Mouse (Mus musculus) heart, embryonic 14.5 days (tissue): ENCODE measurements around the gene Fate1. TPM values are rescaled to one million over a fixed set of nuclear protein-coding genes. Genes with fewer than 3 reads are reported as not detected.

Experiments
- ATAC-seq: fragments of 200-750 bp; cut with Nextera tagmentation; 2 replicates; pipeline ENCODE4 v1.8.0; 2017; ENCODE audit warnings: low read depth, moderate TSS enrichment; ENCODE audit not compliant: insufficient number of reproducible peaks, insufficient read depth, low FRiP score
- H3K27ac ChIP-seq, 2 experiments: fragments of 200-500 bp in 1 of 2; fragments of 300-500 bp in 1 of 2; sonication (generic) in 1 of 2; replicated peaks in 1 of 2; 2 replicates each; pipeline ENCODE4 v1.5.1; 2012 to 2014; ENCODE audit warnings: low read depth in 2 of 2, low read length in 2 of 2, control low read depth in 1 of 2, mild to moderate bottlenecking in 1 of 2, mixed read lengths in 1 of 2; ENCODE audit not compliant: control insufficient read depth in 1 of 2, insufficient read depth in 1 of 2
- H3K27me3 ChIP-seq: fragments of 300-500 bp; sonication (generic); 2 replicates; pipeline ENCODE4 v1.6.1; 2014; ENCODE audit warnings: mild to moderate bottlenecking, low read length, control low read depth; ENCODE audit not compliant: control insufficient read depth, insufficient read depth
- H3K36me3 ChIP-seq: fragments of 300-500 bp; sonication (generic); 2 replicates; pipeline ENCODE4 v1.6.1; 2014; ENCODE audit warnings: mild to moderate bottlenecking, control low read depth, low read length, mixed read lengths; ENCODE audit not compliant: control insufficient read depth, insufficient read depth
- H3K4me1 ChIP-seq, 2 experiments: fragments of 200-500 bp in 1 of 2; fragments of 300-500 bp in 1 of 2; sonication (generic) in 1 of 2; 2 replicates each; pipeline ENCODE4 v1.6.1; 2012 to 2014; ENCODE audit warnings: low read length in 2 of 2, control low read depth in 1 of 2, mixed read lengths in 1 of 2; ENCODE audit not compliant: control insufficient read depth in 2 of 2, insufficient read depth in 2 of 2
- H3K4me2 ChIP-seq: fragments of 300-500 bp; sonication (generic); 2 replicates; pipeline ENCODE4 v1.6.1; 2014; ENCODE audit warnings: mild to moderate bottlenecking, low read length
- H3K4me3 ChIP-seq, 2 experiments: fragments of 200-500 bp in 1 of 2; fragments of 300-500 bp in 1 of 2; sonication (generic) in 1 of 2; 2 replicates each; pipeline ENCODE4 v1.5.1; 2012 to 2014; ENCODE audit warnings: low read length in 2 of 2, mild to moderate bottlenecking in 2 of 2, control low read depth in 1 of 2, low read depth in 1 of 2, moderate library complexity in 1 of 2; ENCODE audit not compliant: control insufficient read depth in 1 of 2, insufficient read depth in 1 of 2
- H3K9ac ChIP-seq: fragments of 300-500 bp; sonication (generic); 2 replicates; pipeline ENCODE4 v1.6.1; 2014; ENCODE audit warnings: mild to moderate bottlenecking, low read length
- H3K9me3 ChIP-seq: fragments of 300-500 bp; sonication (generic); 2 replicates; pipeline ENCODE4 v1.6.1; 2016; ENCODE audit warnings: low read length, control low read depth; ENCODE audit not compliant: control insufficient read depth
- WGBS: fragments of 180-500 bp; shearing (Covaris S2); extraction: QIAGEN DNeasy Blood & Tissue Kit; methylation state at CpG from one replicate; pipeline ENCODE4 v1.1.7; 2014; 5-methylcytosine and 5-hydroxymethylcytosine counted together
- polyA plus RNA-seq: library from polyadenylated mRNA; unstranded; fragments of >200 nt; fragmentation: Nextera tagmentation; extraction: Ambion mirVana; gene quantifications from 2 replicates; pipeline ENCODE4 v1.2.1, GENCODE M21; 2014

The Fate1 gene
- polyA plus RNA-seq, 1 experiment from 2014 or later: not detected

DNA sequence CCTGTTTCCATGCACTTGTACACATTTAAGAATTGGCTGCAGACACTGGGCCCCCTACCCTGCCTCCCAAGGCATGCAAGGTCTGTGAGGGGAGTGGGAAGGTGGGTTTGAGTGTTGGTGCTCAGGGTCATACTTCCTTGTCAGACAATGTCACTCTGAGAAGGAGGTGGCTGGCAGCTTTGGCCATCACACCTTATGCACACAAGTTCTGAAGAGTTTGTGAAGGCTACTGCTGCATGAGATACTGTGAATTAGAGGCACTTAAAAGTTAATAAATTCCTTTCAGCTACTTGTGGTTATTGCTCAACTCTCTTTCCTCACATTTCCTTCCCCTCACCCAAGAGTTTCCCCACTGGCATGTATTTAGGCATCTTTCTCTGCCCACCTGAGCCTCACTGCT, 37.1 kb downstream of the Fate1 start:
- Histone ChIP-seq H3K4me2 (no peak overlapping the region), H3K9me3 (no peaks in the 10 kb centered on the region), H3K27me3 (no peaks in the 10 kb centered on the region), H3K36me3 (no peaks in the 10 kb centered on the region), H3K4me1 (no peaks in the 10 kb centered on the region), H3K9ac (no peak overlapping the region), H3K4me3 (no peak overlapping the region), H3K27ac (no peak overlapping the region)
- ATAC-seq: no peak

DNA sequence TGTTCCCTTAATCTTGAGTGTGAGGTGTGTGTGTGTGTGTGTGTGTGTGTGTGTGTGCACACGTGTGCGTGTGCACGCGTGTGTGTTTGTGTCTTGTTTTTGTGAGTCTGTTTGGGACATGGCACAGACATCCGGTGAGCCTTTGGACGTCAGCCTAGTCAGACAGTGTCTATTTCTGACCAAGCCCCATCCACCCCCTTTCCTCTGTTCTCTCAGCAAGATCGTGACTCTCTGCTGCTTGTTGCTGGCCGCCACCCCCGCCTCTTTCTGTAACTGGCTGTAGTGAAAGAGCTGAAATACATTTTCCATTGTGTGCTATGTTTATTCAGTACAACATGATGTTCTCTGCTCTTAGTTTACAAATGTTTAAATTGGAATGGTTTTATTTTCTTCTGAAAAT, 39.5 kb downstream of the Fate1 start:
- Histone ChIP-seq H3K27me3 (no peaks in the 10 kb centered on the region), H3K9me3 (no peaks in the 10 kb centered on the region), H3K9ac (no peak overlapping the region), H3K4me2 (no peak overlapping the region), H3K4me1 (no peaks in the 10 kb centered on the region), H3K36me3 (no peaks in the 10 kb centered on the region), H3K27ac (0 out of 4 replicates have a peak overlapping the region, but pooled peaks of 1 of the 2 experiments have one; percentile 26), H3K4me3 (no peak overlapping the region)
- WGBS: 43% methylated on average over 9 of the region's 9 CpGs
- ATAC-seq: peak; percentile 43; the same call in 1 of the 2 replicates

DNA sequence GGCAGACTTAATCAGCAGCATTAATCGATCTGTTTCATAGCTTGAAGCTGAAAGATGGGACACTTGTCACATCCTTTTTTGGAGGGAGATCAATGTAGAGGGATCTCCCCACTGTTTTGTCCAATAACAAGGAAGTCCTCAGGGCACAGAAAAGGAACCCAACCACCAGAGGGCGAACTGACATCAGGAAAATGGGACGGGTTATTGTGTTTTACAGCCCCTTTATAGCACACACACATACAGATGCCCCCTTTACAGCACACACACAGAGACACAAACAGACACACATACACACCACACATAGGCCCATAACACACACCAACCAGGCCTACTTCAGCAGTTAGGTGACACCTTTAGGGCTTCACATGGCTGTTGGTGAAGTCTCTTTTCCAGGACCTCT, 40.0 kb downstream of the Fate1 start:
- WGBS: 35% methylated on average over 3 of the region's 3 CpGs
- Histone ChIP-seq H3K4me3 (no peak overlapping the region), H3K27ac (no peak overlapping the region; a peak in 1 of 4 replicates), H3K9ac (no peak overlapping the region), H3K4me2 (no peak overlapping the region), H3K36me3 (no peaks in the 10 kb centered on the region), H3K9me3 (no peaks in the 10 kb centered on the region), H3K4me1 (no peaks in the 10 kb centered on the region), H3K27me3 (no peaks in the 10 kb centered on the region)
- no peak for ATAC-seq

GRCm38 (mm10) chrX:72022241-72022640, 49.5 kb downstream of the Fate1 start:
- no peak overlapping the region for H3K9ac ChIP-seq
- WGBS: 83% methylated on average over 1 of the region's 1 CpGs
- H3K36me3 ChIP-seq: no peaks in the 10 kb centered on the region
- H3K4me3 ChIP-seq: no peak overlapping the region
- no peaks in the 10 kb centered on the region for H3K9me3 ChIP-seq
- H3K4me1 ChIP-seq: no peaks in the 10 kb centered on the region
- ATAC-seq: no peak
- no peak overlapping the region for H3K4me2 ChIP-seq
- H3K27ac ChIP-seq: no peak overlapping the region
- H3K27me3 ChIP-seq: no peaks in the 10 kb centered on the region

DNA sequence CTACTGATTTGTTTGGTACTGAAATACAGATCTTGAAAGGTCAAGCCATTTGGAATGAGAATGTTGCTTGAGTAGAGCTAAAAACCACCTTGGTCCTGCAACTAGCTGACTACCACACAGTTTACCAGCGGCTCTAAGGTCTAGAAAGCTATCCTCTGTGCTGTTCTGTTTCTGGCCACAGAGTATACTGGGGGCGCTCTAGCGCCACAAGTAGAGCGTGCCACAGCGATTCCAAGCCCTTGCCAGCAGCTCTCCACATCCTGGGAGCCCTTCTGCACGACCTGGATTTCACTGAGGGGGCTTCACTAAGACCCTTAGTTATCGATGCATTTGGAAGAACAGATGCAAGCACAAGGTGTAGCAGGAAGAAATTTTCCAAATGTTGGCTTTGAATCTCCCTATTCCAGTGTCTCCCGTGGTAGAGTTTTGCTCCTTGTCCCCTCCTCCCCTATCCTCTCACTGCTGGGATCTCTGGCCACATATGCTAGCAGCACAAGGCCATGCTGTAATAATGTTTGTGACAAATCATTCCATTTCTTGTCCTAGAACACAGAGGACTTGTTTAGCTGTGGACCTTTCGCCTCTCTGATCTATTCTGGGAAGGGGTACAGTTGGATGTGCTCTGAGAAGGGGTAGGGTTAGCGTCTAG, 50.1 kb downstream of the Fate1 start:
- H3K27ac ChIP-seq: no peak overlapping the region
- no peaks in the 10 kb centered on the region for H3K4me1 ChIP-seq
- H3K27me3 ChIP-seq: no peaks in the 10 kb centered on the region
- H3K9me3 ChIP-seq: no peaks in the 10 kb centered on the region
- H3K36me3 ChIP-seq: no peaks in the 10 kb centered on the region
- H3K4me2 ChIP-seq: no peak overlapping the region
- 35% methylated on average over 10 of the region's 10 CpGs for WGBS
- H3K9ac ChIP-seq: no peak overlapping the region
- no peak for ATAC-seq
- no peak overlapping the region for H3K4me3 ChIP-seq

- no peaks in the 10 kb centered on the region for H3K27me3 ChIP-seq
- no peaks in the 10 kb centered on the region for H3K9me3 ChIP-seq
- H3K4me2 ChIP-seq: no peak overlapping the region
- no peak overlapping the region for H3K4me3 ChIP-seq
- H3K27ac ChIP-seq: no peak overlapping the region
- H3K4me1 ChIP-seq: no peaks in the 10 kb centered on the region
- no peak overlapping the region for H3K9ac ChIP-seq
- 52% methylated on average over 3 of the region's 3 CpGs for whole genome bisulfite sequencing
- ATAC-seq: no peak
- no peaks in the 10 kb centered on the region for H3K36me3 ChIP-seq
These were observed 50.8 kb downstream of the Fate1 start for GRCm38 (mm10) chrX:72023542-72023941.

Other genes with a start within 250 kb of the Fate1 start
- gene Vma21, start 157.1 kb upstream of the Fate1 start, polyA plus RNA-seq: 39.5 and 44.0 TPM in 2 replicates
- gene Gm1141, start 52.0 kb upstream of the Fate1 start, polyA plus RNA-seq: not detected in 2 replicates
- gene Prrg3, start 10.4 kb upstream of the Fate1 start, polyA plus RNA-seq: 9.0 and 9.6 TPM in 2 replicates
- 0.23 TPM in 1 of 2 replicates, not detected in the other for gene Cnga2, start 18.9 kb downstream of the Fate1 start, polyA plus RNA-seq
- gene Magea4, start 249.0 kb downstream of the Fate1 start, polyA plus RNA-seq: not detected in 2 replicates